ENCODE assay signal across 12 mouse cellular contexts in the genomic region with DNA sequence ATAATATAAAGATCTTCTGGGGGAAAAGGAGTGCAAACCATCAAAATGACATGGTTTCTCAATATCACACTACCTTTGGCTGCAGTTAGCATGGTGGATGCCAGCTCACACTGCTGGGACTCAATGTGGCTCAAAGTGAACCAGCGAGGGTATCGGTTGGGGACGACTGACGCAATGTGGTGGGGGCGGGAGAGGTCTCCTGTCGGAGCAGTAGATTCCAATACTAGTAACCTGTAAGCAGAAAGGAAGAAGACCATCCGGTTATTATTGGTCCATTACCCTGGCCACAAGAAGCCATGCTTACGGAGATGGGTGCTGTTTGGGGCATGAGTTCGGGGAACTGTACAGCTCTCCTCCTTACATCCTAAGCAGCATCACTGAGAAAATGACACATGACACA.
"Had no signal": no experiment of that assay in that cellular context is flagged by ENCODE, and none has a peak within 500 bp of the region (broad histone marks: within the 10 kb centered on the region; RNA-seq: fewer than 3 reads in every experiment).

No protein-coding gene starts in this region.

- DNase-seq: retina, postnatal 1 day; right cerebral cortex, adult 18-20 months; right cerebral cortex, postnatal 14 days; right cerebral cortex, postnatal 25 days; right cerebral cortex, postnatal 4 days; spleen, adult 18-20 months; thymus, adult 18-20 months; thymus, adult 2 months; thymus, postnatal 14 days; thymus, postnatal 25 days; thymus, postnatal 36 days; thymus, postnatal 4 days had no signal
